Mouse (Mus musculus): ENCODE results near the gene Cntfr. TPM values are rescaled to one million over a fixed set of nuclear protein-coding genes. Genes with fewer than 3 reads are reported as not detected.

Cntfr gene
- polyA plus RNA-seq, 1 experiment from 2014 or later: 5.5 TPM

DNA sequence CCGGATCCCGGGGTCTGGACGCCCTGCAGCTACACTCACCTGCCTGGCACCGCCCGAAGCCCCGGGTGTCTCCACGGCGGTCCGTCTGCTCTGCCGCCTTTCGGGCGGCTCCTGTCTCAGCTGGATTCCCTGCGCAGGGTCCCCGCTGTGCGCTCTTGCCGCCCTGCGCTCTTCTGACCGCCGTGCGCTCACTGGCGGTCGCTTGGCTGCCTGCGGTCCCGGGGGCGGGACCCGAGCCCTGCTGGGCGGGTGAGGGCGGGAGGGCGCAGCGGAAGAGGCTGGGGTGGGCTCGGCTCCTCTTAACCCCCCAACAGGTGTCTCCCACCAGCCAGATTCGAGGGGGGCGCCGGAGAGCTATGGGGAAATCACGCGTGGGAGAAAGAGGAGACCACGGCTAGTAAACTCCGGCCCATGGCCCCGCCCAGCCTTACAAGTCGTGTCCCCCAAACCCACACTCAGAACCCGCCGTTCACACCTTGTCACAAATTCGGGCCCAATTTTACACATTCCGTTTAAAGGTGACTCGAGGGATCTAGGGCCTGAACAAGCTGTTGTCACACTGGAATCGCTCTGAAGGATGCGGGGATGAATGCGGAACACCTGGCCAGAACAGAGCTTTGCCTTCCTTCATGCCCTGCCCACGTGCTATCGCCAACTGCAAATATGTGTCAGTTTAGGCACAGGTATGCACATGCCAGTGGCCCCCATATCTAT, 34.3 kb upstream of the Cntfr start, which contains the start of gene Arid3c:
Arid3c (minus strand) TSS at position 91 of the 714 bp plus-strand sequence.
- Histone ChIP-seq H3K4me3 (ENCODE audit: low read length) (peak within 1 kb of the TSS; percentile 41), H3K4me2 (ENCODE audit: low read depth, low read length) (peak within 1 kb of the TSS; percentile 69), H3K9ac (ENCODE audit: low read depth, low read length) (peak within 1 kb of the TSS; percentile 23; the same call in 1 of the 2 replicates), H3K27me3 (replicated peaks; ENCODE audit: control insufficient read depth, insufficient read depth, low read length) (peaks cover 61% of the 10 kb centered on the region), H3K4me1 (ENCODE audit: control insufficient read depth, insufficient read depth, low read length) (peaks cover 5% of the 10 kb centered on the region; the same call in 1 of the 2 replicates), H3K9me3 (ENCODE audit: control insufficient read depth, low read length) (no peaks in the 10 kb centered on the region), H3K36me3 (ENCODE audit: control insufficient read depth, insufficient read depth, low read length) (no peaks in the 10 kb centered on the region), H3K27ac (ENCODE audit: low read length) (no peak within 1 kb of the TSS)
- WGBS: 1% methylated on average over 49 of the region's 50 CpGs
- ATAC-seq: peak; percentile 50; the same call in 1 of the 2 replicates

DNA sequence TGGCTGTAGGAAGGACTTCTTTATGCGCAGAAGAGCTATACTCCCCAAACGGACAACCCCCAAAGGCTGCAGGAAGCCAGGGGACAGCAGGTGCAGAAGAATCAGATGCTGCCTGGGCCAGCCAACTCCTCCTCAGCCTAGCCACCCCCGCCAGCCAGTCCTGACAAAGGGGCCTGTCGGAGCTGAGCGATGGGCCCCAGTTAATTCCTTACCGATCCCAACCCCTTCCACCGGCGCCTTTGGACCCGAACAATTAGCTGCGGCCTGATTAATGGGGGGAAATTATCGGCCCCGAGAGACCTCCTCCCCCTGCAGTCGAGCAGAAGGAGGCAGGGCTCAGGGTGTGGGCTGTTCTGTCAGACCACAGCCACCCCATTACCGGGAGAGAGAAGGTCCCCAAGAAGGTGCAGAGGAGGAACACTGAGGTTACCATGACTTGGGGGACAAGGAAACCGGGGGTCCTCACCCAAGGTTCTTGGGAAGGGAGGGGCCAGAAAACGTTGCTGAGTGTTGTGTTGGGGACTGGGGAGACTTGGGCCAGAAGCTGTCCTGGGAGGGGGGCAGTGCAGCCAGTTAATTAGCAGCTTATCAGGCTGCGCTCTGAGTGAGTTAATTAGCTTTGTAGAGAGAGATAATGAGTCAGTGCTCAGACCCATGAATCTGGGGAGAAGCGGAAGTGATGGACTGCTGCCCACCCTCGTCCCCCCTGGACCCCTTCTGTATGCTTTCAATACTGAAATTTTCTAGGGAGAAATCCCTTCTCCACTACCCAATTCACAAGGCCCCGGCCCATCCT, 30.1 kb upstream of the Cntfr start:
- Histone ChIP-seq H3K4me1 (ENCODE audit: control insufficient read depth, insufficient read depth, low read length) (peaks cover 13% of the 10 kb centered on the region), H3K27me3 (replicated peaks; ENCODE audit: control insufficient read depth, insufficient read depth, low read length) (peaks cover 72% of the 10 kb centered on the region), H3K36me3 (ENCODE audit: control insufficient read depth, insufficient read depth, low read length) (no peaks in the 10 kb centered on the region), H3K4me3 (ENCODE audit: low read length) (no peak overlapping the region), H3K4me2 (ENCODE audit: low read depth, low read length) (no peak overlapping the region), H3K9me3 (ENCODE audit: control insufficient read depth, low read length) (no peaks in the 10 kb centered on the region), H3K27ac (ENCODE audit: low read length) (no peak overlapping the region), H3K9ac (ENCODE audit: low read depth, low read length) (no peak overlapping the region)
- 15% methylated on average over 19 of the region's 20 CpGs for WGBS
- ATAC-seq: no peak

DNA sequence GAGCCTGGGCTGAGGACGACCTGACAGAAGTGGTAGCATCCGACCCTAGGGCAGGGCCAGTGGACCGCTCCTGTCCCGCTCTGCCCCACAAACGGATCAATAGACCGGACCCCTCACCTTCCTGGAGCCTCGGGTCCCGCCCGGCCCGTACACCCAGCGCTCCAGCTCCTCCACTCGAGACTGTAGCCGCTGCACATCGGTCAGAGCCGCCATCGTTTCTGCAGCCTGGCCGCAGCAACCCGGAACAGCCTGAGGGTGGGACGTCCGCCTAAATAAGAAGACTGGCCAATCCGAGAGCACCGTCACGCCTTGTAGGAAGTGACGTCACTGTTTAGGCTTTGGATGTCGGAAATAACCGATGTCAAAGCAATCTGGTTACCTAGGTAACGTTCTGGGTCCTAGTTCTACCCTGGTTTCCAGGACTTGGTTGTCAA, 26.0 kb upstream of the Cntfr start, which contains the start of gene Dctn3:
Dctn3 (minus strand) TSS at position 253 of the 434 bp plus-strand sequence.
- WGBS: under 1% methylated on average over 27 of the region's 27 CpGs
- Histone ChIP-seq H3K27ac (ENCODE audit: low read length) (no peak within 1 kb of the TSS), H3K4me2 (ENCODE audit: low read depth, low read length) (peak within 1 kb of the TSS; percentile 58), H3K27me3 (replicated peaks; ENCODE audit: control insufficient read depth, insufficient read depth, low read length) (peaks cover 39% of the 10 kb centered on the region), H3K4me1 (ENCODE audit: control insufficient read depth, insufficient read depth, low read length) (peaks cover 15% of the 10 kb centered on the region), H3K36me3 (ENCODE audit: control insufficient read depth, insufficient read depth, low read length) (peaks cover 9% of the 10 kb centered on the region), H3K9ac (ENCODE audit: low read depth, low read length) (peak within 1 kb of the TSS; percentile 92), H3K9me3 (ENCODE audit: control insufficient read depth, low read length) (no peaks in the 10 kb centered on the region), H3K4me3 (ENCODE audit: low read length) (peak within 1 kb of the TSS; percentile 88)
- peak; percentile 97 for ATAC-seq

DNA sequence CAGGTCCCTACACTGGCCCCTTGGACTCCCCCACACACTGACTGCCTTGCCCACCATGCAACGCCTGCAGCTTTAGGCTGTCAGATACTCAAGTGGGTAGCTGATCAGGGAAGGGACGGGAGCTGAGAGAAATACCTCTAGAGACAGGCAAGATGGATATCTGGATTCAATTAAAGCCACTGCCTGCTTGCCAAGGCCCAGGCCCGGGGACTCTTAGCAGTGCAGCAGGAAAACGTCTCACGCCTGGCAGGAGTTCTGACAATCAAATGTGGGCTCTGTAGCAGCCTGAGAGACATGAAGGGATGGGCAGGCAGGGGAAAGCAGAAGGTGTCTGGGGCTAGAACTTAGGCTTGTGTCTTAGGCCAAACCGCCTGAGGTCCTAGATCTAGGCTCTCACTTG, 19.9 kb upstream of the Cntfr start:
- H3K27ac ChIP-seq (ENCODE audit: low read length): no peak overlapping the region
- H3K27me3 ChIP-seq (replicated peaks; ENCODE audit: control insufficient read depth, insufficient read depth, low read length): no peaks in the 10 kb centered on the region
- H3K9ac ChIP-seq (ENCODE audit: low read depth, low read length): no peak overlapping the region
- H3K4me2 ChIP-seq (ENCODE audit: low read depth, low read length): no peak overlapping the region
- no peaks in the 10 kb centered on the region for H3K9me3 ChIP-seq (ENCODE audit: control insufficient read depth, low read length)
- H3K36me3 ChIP-seq (ENCODE audit: control insufficient read depth, insufficient read depth, low read length): peaks cover 9% of the 10 kb centered on the region
- no peak overlapping the region for H3K4me3 ChIP-seq (ENCODE audit: low read length)
- WGBS: 64% methylated on average over 6 of the region's 6 CpGs
- no peak for ATAC-seq
- peaks cover 17% of the 10 kb centered on the region for H3K4me1 ChIP-seq (ENCODE audit: control insufficient read depth, insufficient read depth, low read length)

DNA sequence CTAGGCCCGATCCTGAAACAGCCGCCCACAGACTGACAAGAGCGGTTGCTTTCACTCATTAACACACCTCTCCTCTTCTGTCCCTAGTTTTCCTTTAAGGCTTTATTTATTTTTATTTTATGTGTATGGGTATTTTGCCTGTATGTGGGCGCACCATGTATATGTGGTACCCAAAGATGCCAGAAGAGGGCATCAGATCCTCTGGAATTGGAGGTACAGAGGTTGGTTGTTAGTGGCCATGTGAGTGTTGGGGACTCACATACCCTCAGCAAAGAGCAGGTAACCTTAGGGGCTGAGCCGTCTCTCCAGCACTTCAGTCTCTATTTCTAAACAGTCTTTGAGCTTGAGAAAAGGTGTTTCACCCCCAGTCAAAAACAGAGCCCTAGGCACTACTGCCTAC, 18.7 kb upstream of the Cntfr start:
- no peak for ATAC-seq
- H3K4me1 ChIP-seq (ENCODE audit: control insufficient read depth, insufficient read depth, low read length): peaks cover 16% of the 10 kb centered on the region
- no peaks in the 10 kb centered on the region for H3K27me3 ChIP-seq (replicated peaks; ENCODE audit: control insufficient read depth, insufficient read depth, low read length)
- H3K4me3 ChIP-seq (ENCODE audit: low read length): no peak overlapping the region
- H3K36me3 ChIP-seq (ENCODE audit: control insufficient read depth, insufficient read depth, low read length): peaks cover 9% of the 10 kb centered on the region
- no peak overlapping the region for H3K27ac ChIP-seq (ENCODE audit: low read length)
- H3K9ac ChIP-seq (ENCODE audit: low read depth, low read length): no peak overlapping the region
- WGBS: 82% methylated on average over 5 of the region's 5 CpGs
- no peaks in the 10 kb centered on the region for H3K9me3 ChIP-seq (ENCODE audit: control insufficient read depth, low read length)
- H3K4me2 ChIP-seq (ENCODE audit: low read depth, low read length): no peak overlapping the region

DNA sequence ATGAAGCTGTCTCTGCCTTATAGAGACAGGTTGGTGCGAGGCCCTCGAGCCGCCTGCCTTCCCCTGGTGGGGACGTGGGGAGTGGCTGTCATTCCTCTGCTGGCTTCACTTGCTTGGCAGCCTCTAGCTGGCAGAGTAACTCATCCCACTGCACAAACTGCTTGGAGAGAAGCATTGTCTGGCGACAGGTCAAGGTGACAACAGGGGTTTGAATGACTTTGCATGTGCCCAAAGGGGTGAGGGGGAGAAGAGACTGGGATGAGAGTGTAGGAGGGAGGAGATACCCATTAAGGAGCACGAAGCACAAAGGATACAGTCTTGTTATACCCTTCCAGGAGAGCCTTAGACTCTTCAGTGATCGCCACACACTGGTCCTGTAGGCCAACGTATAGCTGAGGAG, 18.2 kb upstream of the Cntfr start:
- Histone ChIP-seq H3K9ac (ENCODE audit: low read depth, low read length) (no peak overlapping the region), H3K4me2 (ENCODE audit: low read depth, low read length) (no peak overlapping the region), H3K27me3 (replicated peaks; ENCODE audit: control insufficient read depth, insufficient read depth, low read length) (no peaks in the 10 kb centered on the region), H3K9me3 (ENCODE audit: control insufficient read depth, low read length) (no peaks in the 10 kb centered on the region), H3K4me3 (ENCODE audit: low read length) (no peak overlapping the region), H3K36me3 (ENCODE audit: control insufficient read depth, insufficient read depth, low read length) (peaks cover 8% of the 10 kb centered on the region), H3K27ac (ENCODE audit: low read length) (no peak overlapping the region), H3K4me1 (ENCODE audit: control insufficient read depth, insufficient read depth, low read length) (peaks cover 16% of the 10 kb centered on the region)
- 77% methylated on average over 8 of the region's 8 CpGs for WGBS
- ATAC-seq: no peak

DNA sequence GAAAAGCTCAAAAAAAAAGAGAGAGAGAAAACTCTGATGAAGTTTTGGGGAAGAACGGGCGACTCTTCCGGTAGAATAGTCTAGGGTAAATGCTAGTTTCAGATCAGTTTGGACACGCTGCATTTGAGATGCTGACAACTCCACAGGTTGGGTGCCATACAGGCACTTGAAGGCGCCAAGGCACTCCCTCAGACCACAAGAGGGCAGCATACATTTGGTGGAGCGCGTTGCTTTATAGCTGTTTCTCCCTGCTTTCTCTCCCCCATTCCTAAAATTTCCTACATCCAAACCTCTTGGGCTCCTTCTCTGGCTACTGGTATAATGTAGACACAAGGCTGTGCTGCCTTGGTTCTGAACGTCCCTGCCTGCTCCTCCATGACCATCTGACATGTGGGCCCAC, 17.4 kb upstream of the Cntfr start:
- peak; percentile 26; the same call in 1 of the 2 replicates for ATAC-seq
- peaks cover 16% of the 10 kb centered on the region for H3K4me1 ChIP-seq (ENCODE audit: control insufficient read depth, insufficient read depth, low read length)
- H3K4me3 ChIP-seq (ENCODE audit: low read length): no peak overlapping the region; the same call in 1 of the 2 replicates
- peaks cover 6% of the 10 kb centered on the region; the same call in 1 of the 2 replicates for H3K36me3 ChIP-seq (ENCODE audit: control insufficient read depth, insufficient read depth, low read length)
- H3K4me2 ChIP-seq (ENCODE audit: low read depth, low read length): peak overlapping the region; percentile 93
- 0 out of 2 replicates have a peak overlapping the region, but pooled peaks have one; percentile 95 for H3K9ac ChIP-seq (ENCODE audit: low read depth, low read length)
- H3K27me3 ChIP-seq (replicated peaks; ENCODE audit: control insufficient read depth, insufficient read depth, low read length): no peaks in the 10 kb centered on the region
- H3K27ac ChIP-seq (ENCODE audit: low read length): no peak overlapping the region
- no peaks in the 10 kb centered on the region for H3K9me3 ChIP-seq (ENCODE audit: control insufficient read depth, low read length)
- 18% methylated on average over 8 of the region's 8 CpGs for WGBS

DNA sequence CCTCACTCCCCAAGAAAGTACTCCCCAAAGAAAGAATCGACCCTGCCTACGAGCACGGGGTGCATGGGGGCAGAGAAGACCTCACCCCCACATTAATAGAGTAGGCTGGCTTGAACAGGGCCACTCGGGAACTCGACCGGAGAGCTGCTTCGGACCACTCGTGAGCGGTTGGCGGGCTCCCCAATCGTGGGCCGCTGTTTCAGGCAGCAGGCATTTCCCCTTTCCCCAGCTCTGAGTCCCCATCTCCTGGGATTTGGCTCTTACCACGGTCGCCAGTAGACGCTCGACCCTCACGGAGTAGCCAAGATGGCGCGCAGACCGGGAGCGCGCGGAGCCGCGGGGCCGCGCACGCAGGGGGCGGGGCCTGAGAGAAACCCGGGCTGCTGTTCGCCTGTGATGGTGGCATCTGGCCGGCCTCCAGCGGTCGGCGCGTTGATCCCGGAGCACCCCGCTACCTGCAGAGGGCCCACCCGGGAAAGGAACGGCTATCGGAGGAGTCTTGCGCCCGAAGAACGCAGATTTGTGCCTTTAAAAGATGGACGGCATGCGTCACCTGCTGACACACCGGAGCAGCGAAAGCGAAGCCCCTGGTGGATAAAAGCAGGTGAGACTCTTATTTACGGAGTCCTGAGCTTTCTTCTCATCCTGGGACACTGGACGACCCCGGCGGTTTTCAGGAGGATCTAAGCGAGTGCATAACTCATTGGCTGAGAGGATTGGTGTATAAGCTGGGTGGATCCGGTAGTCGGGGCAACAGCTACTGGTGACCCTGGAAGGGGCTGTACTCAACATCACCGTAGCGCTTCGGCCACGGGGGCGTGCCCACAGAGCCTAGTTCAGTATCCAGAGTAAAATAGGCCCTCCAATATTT, 16.5 kb upstream of the Cntfr start, which contains the start of gene Rpp25l:
Rpp25l (minus strand) TSS at position 338 of the 871 bp plus-strand sequence.
- Histone ChIP-seq H3K36me3 (ENCODE audit: control insufficient read depth, insufficient read depth, low read length) (peaks cover under 1% of the 10 kb centered on the region; the same call in 1 of the 2 replicates), H3K4me1 (ENCODE audit: control insufficient read depth, insufficient read depth, low read length) (peaks cover 16% of the 10 kb centered on the region), H3K27ac (ENCODE audit: low read length) (peak within 1 kb of the TSS; percentile 55), H3K4me3 (ENCODE audit: low read length) (peak within 1 kb of the TSS; percentile 77), H3K27me3 (replicated peaks; ENCODE audit: control insufficient read depth, insufficient read depth, low read length) (no peaks in the 10 kb centered on the region), H3K9me3 (ENCODE audit: control insufficient read depth, low read length) (no peaks in the 10 kb centered on the region), H3K4me2 (ENCODE audit: low read depth, low read length) (peak within 1 kb of the TSS; percentile 93), H3K9ac (ENCODE audit: low read depth, low read length) (peak within 1 kb of the TSS; percentile 95)
- peak; percentile 78 for ATAC-seq
- under 1% methylated on average over 61 of the region's 61 CpGs for WGBS
